Mouse (Mus musculus): ENCODE results near the gene Kremen1.
A peak's percentile ranks its signal among the peaks of the same experiment; 100 is the strongest.

Gene Kremen1

GRCm38 (mm10) chr11:5182870-5183269, 78.5 kb downstream of the Kremen1 start:
- Histone ChIP-seq H3K4me1 (replicated peaks; ENCODE audit: low read depth, low read length) (peaks cover 31% of the 10 kb centered on the region), H3K36me3 (ENCODE audit: insufficient read depth, low read length) (no peaks in the 10 kb centered on the region), H3K27me3 (ENCODE audit: insufficient read depth, low read length) (no peaks in the 10 kb centered on the region), H3K4me3 (replicated peaks; ENCODE audit: low read length) (no peak overlapping the region), H3K9me3 (ENCODE audit: low read length) (no peaks in the 10 kb centered on the region)
- TF ChIP-seq POU5F1 (IDR thresholded peaks at IDR 0.05; ENCODE audit: borderline replicate concordance, low read length): no peak
- no peak for TF ChIP-seq NANOG (IDR thresholded peaks at IDR 0.05; ENCODE audit: borderline replicate concordance, low read length)
- no peak for TF ChIP-seq CTCF (conservative IDR thresholded peaks at IDR 0.05; ENCODE audit: low read length)

- no peaks in the 10 kb centered on the region for H3K36me3 ChIP-seq (ENCODE audit: insufficient read depth, low read length)
- H3K27me3 ChIP-seq (ENCODE audit: insufficient read depth, low read length): no peaks in the 10 kb centered on the region
- peaks cover 34% of the 10 kb centered on the region for H3K4me1 ChIP-seq (replicated peaks; ENCODE audit: low read depth, low read length)
- H3K9me3 ChIP-seq (ENCODE audit: low read length): no peaks in the 10 kb centered on the region
- TF ChIP-seq POU5F1 (IDR thresholded peaks at IDR 0.05; ENCODE audit: borderline replicate concordance, low read length): no peak
- TF ChIP-seq NANOG (IDR thresholded peaks at IDR 0.05; ENCODE audit: borderline replicate concordance, low read length): no peak
- TF ChIP-seq CTCF (conservative IDR thresholded peaks at IDR 0.05; ENCODE audit: low read length): peak; percentile 93
- no peak overlapping the region for H3K4me3 ChIP-seq (replicated peaks; ENCODE audit: low read length)
Measured at GRCm38 (mm10) chr11:5181850-5182404, 79.4 kb downstream of the Kremen1 start.

- TF ChIP-seq NANOG (IDR thresholded peaks at IDR 0.05; ENCODE audit: borderline replicate concordance, low read length): no peak
- TF ChIP-seq POU5F1 (IDR thresholded peaks at IDR 0.05; ENCODE audit: borderline replicate concordance, low read length): no peak
- no peak for TF ChIP-seq CTCF (conservative IDR thresholded peaks at IDR 0.05; ENCODE audit: low read length)
- Histone ChIP-seq H3K4me1 (replicated peaks; ENCODE audit: low read depth, low read length) (peaks cover 30% of the 10 kb centered on the region), H3K27me3 (ENCODE audit: insufficient read depth, low read length) (no peaks in the 10 kb centered on the region; the same call in 1 of the 2 replicates), H3K36me3 (ENCODE audit: insufficient read depth, low read length) (no peaks in the 10 kb centered on the region), H3K4me3 (replicated peaks; ENCODE audit: low read length) (no peak overlapping the region), H3K9me3 (ENCODE audit: low read length) (no peaks in the 10 kb centered on the region)
Measured at GRCm38 (mm10) chr11:5179391-5179790, 82.0 kb downstream of the Kremen1 start.

- peaks cover 33% of the 10 kb centered on the region for H3K4me1 ChIP-seq (replicated peaks; ENCODE audit: low read depth, low read length)
- H3K36me3 ChIP-seq (ENCODE audit: insufficient read depth, low read length): no peaks in the 10 kb centered on the region
- H3K4me3 ChIP-seq (replicated peaks; ENCODE audit: low read length): no peak overlapping the region
- TF ChIP-seq CTCF (conservative IDR thresholded peaks at IDR 0.05; ENCODE audit: low read length) (no peak), POU5F1 (IDR thresholded peaks at IDR 0.05; ENCODE audit: borderline replicate concordance, low read length) (no peak), NANOG (IDR thresholded peaks at IDR 0.05; ENCODE audit: borderline replicate concordance, low read length) (no peak)
- no peaks in the 10 kb centered on the region; the same call in 1 of the 2 replicates for H3K27me3 ChIP-seq (ENCODE audit: insufficient read depth, low read length)
- no peaks in the 10 kb centered on the region for H3K9me3 ChIP-seq (ENCODE audit: low read length)
Measured at GRCm38 (mm10) chr11:5177171-5177570, 84.2 kb downstream of the Kremen1 start.

- Histone ChIP-seq H3K4me3 (replicated peaks; ENCODE audit: low read length) (no peak overlapping the region), H3K4me1 (replicated peaks; ENCODE audit: low read depth, low read length) (peaks cover 34% of the 10 kb centered on the region), H3K27me3 (ENCODE audit: insufficient read depth, low read length) (no peaks in the 10 kb centered on the region; the same call in 1 of the 2 replicates), H3K36me3 (ENCODE audit: insufficient read depth, low read length) (no peaks in the 10 kb centered on the region), H3K9me3 (ENCODE audit: low read length) (no peaks in the 10 kb centered on the region)
- TF ChIP-seq NANOG (IDR thresholded peaks at IDR 0.05; ENCODE audit: borderline replicate concordance, low read length): no peak
- no peak for TF ChIP-seq POU5F1 (IDR thresholded peaks at IDR 0.05; ENCODE audit: borderline replicate concordance, low read length)
- no peak for TF ChIP-seq CTCF (conservative IDR thresholded peaks at IDR 0.05; ENCODE audit: low read length)
Measured at GRCm38 (mm10) chr11:5176685-5177084, 84.7 kb downstream of the Kremen1 start.

GRCm38 (mm10) chr11:5175866-5176265, 85.5 kb downstream of the Kremen1 start:
- H3K4me1 ChIP-seq (replicated peaks; ENCODE audit: low read depth, low read length): peaks cover 35% of the 10 kb centered on the region
- no peaks in the 10 kb centered on the region for H3K9me3 ChIP-seq (ENCODE audit: low read length)
- H3K36me3 ChIP-seq (ENCODE audit: insufficient read depth, low read length): no peaks in the 10 kb centered on the region
- H3K4me3 ChIP-seq (replicated peaks; ENCODE audit: low read length): no peak overlapping the region
- TF ChIP-seq NANOG (IDR thresholded peaks at IDR 0.05; ENCODE audit: borderline replicate concordance, low read length) (no peak), POU5F1 (IDR thresholded peaks at IDR 0.05; ENCODE audit: borderline replicate concordance, low read length) (no peak), CTCF (conservative IDR thresholded peaks at IDR 0.05; ENCODE audit: low read length) (no peak)
- H3K27me3 ChIP-seq (ENCODE audit: insufficient read depth, low read length): no peaks in the 10 kb centered on the region; the same call in 1 of the 2 replicates

- Histone ChIP-seq H3K4me3 (replicated peaks; ENCODE audit: low read length) (no peak overlapping the region), H3K36me3 (ENCODE audit: insufficient read depth, low read length) (no peaks in the 10 kb centered on the region), H3K9me3 (ENCODE audit: low read length) (no peaks in the 10 kb centered on the region), H3K27me3 (ENCODE audit: insufficient read depth, low read length) (no peaks in the 10 kb centered on the region; the same call in 1 of the 2 replicates), H3K4me1 (replicated peaks; ENCODE audit: low read depth, low read length) (peaks cover 35% of the 10 kb centered on the region)
- TF ChIP-seq POU5F1 (IDR thresholded peaks at IDR 0.05; ENCODE audit: borderline replicate concordance, low read length) (no peak), CTCF (conservative IDR thresholded peaks at IDR 0.05; ENCODE audit: low read length) (no peak), NANOG (IDR thresholded peaks at IDR 0.05; ENCODE audit: borderline replicate concordance, low read length) (no peak)
Measured at GRCm38 (mm10) chr11:5175141-5175540, 86.2 kb downstream of the Kremen1 start.

- no peaks in the 10 kb centered on the region for H3K36me3 ChIP-seq (ENCODE audit: insufficient read depth, low read length)
- peak overlapping the region; percentile 35 for H3K4me3 ChIP-seq (replicated peaks; ENCODE audit: low read length)
- no peaks in the 10 kb centered on the region; the same call in 1 of the 2 replicates for H3K27me3 ChIP-seq (ENCODE audit: insufficient read depth, low read length)
- H3K4me1 ChIP-seq (replicated peaks; ENCODE audit: low read depth, low read length): peaks cover 22% of the 10 kb centered on the region
- H3K9me3 ChIP-seq (ENCODE audit: low read length): no peaks in the 10 kb centered on the region
- TF ChIP-seq NANOG (IDR thresholded peaks at IDR 0.05; ENCODE audit: borderline replicate concordance, low read length) (no peak), POU5F1 (IDR thresholded peaks at IDR 0.05; ENCODE audit: borderline replicate concordance, low read length) (no peak), CTCF (conservative IDR thresholded peaks at IDR 0.05; ENCODE audit: low read length) (no peak)
Measured at GRCm38 (mm10) chr11:5172861-5173260, 88.5 kb downstream of the Kremen1 start.

- H3K4me3 ChIP-seq (replicated peaks; ENCODE audit: low read length): no peak overlapping the region
- TF ChIP-seq CTCF (conservative IDR thresholded peaks at IDR 0.05; ENCODE audit: low read length): no peak
- no peak for TF ChIP-seq POU5F1 (IDR thresholded peaks at IDR 0.05; ENCODE audit: borderline replicate concordance, low read length)
- TF ChIP-seq NANOG (IDR thresholded peaks at IDR 0.05; ENCODE audit: borderline replicate concordance, low read length): no peak
- no peaks in the 10 kb centered on the region for H3K36me3 ChIP-seq (ENCODE audit: insufficient read depth, low read length)
- peaks cover 30% of the 10 kb centered on the region for H3K4me1 ChIP-seq (replicated peaks; ENCODE audit: low read depth, low read length)
- peaks cover 19% of the 10 kb centered on the region for H3K27me3 ChIP-seq (ENCODE audit: insufficient read depth, low read length)
- no peaks in the 10 kb centered on the region for H3K9me3 ChIP-seq (ENCODE audit: low read length)
Measured at GRCm38 (mm10) chr11:5167311-5167710, 94.0 kb downstream of the Kremen1 start.
